Mouse (Mus musculus) forebrain, postnatal 0 days (tissue): ENCODE measurements around the gene Myl7. TPM values are rescaled to one million over a fixed set of nuclear protein-coding genes. Genes with fewer than 3 reads are reported as not detected.

Experiments
- ATAC-seq: fragments of 200-750 bp; cut with Nextera tagmentation; 2 replicates; pipeline ENCODE4 v1.8.0; 2017; ENCODE audit warnings: mild to moderate bottlenecking, moderate library complexity
- DNase-seq: peaks from one replicate; pipeline ENCODE4 v3.0.0-alpha.2; 2015
- H3K27ac ChIP-seq: fragments of 300-500 bp; sonication (generic); 2 replicates; pipeline ENCODE4 v1.5.1; 2014; ENCODE audit warnings: low read depth, mild to moderate bottlenecking, antibody characterized with exemption, low read length, moderate library complexity, mixed read lengths
- H3K27me3 ChIP-seq: fragments of 300-500 bp; sonication (generic); 2 replicates; pipeline ENCODE4 v1.6.1; 2014; ENCODE audit warnings: mild to moderate bottlenecking, low read length, mixed read lengths; ENCODE audit not compliant: insufficient read depth
- H3K36me3 ChIP-seq: fragments of 300-500 bp; sonication (generic); 2 replicates; pipeline ENCODE4 v1.6.1; 2014; ENCODE audit warnings: mild to moderate bottlenecking, moderate library complexity; ENCODE audit not compliant: insufficient read depth
- H3K4me1 ChIP-seq: fragments of 300-500 bp; sonication (generic); 2 replicates; pipeline ENCODE4 v1.6.1; 2014; ENCODE audit warnings: antibody characterized with exemption; ENCODE audit not compliant: insufficient read depth
- H3K4me2 ChIP-seq: fragments of 300-500 bp; sonication (generic); 2 replicates; pipeline ENCODE4 v1.6.1; 2014; ENCODE audit warnings: low read depth, mild to moderate bottlenecking, moderate library complexity
- H3K4me3 ChIP-seq: fragments of 300-500 bp; sonication (generic); 2 replicates; pipeline ENCODE4 v1.5.1; 2014; ENCODE audit warnings: low read depth, low read length, mixed read lengths
- H3K9ac ChIP-seq: fragments of 300-500 bp; sonication (generic); 2 replicates; pipeline ENCODE4 v1.6.1; 2014; ENCODE audit warnings: mild to moderate bottlenecking
- H3K9me3 ChIP-seq: fragments of 300-500 bp; sonication (generic); 2 replicates; pipeline ENCODE4 v1.6.1; 2016; ENCODE audit warnings: low read length
- CTCF ChIP-seq: sonication (generic); IDR thresholded peaks from 2 replicates; pipeline ENCODE4 v1.5.1; 2016; ENCODE audit warnings: antibody characterized with exemption, control low read depth, low read depth
- WGBS: fragments of 180-500 bp; shearing (Covaris S2); extraction: QIAGEN DNeasy Blood & Tissue Kit; methylation state at CpG from one replicate; pipeline ENCODE4 v1.1.7; 2014; 5-methylcytosine and 5-hydroxymethylcytosine counted together
- polyA plus RNA-seq: library from polyadenylated mRNA; unstranded; fragments of >200 nt; fragmentation: Nextera tagmentation; extraction: Ambion mirVana; gene quantifications from 2 replicates; pipeline ENCODE4 v1.2.1, GENCODE M21; 2015
- total RNA-seq: library from RNA; depleted of rRNA; stranded (reverse); fragments of >200 nt; gene quantifications from 2 replicates; pipeline ENCODE4 v1.2.3, GENCODE M21; 2014

The Myl7 gene
- total and polyA plus RNA-seq, 2 experiments from 2014 or later: not detected

GRCm38 (mm10) chr11:5859883-5860550 lies 38.6 kb downstream of the Myl7 start:
- WGBS: 87% methylated on average over 13 of the region's 13 CpGs
- TF ChIP-seq CTCF: no peak
- ATAC-seq: no peak

GRCm38 (mm10) chr11:5858723-5859122 lies 39.9 kb downstream of the Myl7 start:
- no peak overlapping the region for H3K9ac ChIP-seq
- no peak overlapping the region for H3K4me2 ChIP-seq
- WGBS: 81% methylated on average over 1 of the region's 1 CpGs
- H3K27ac ChIP-seq: no peak overlapping the region
- H3K4me3 ChIP-seq: no peak overlapping the region
- ATAC-seq: no peak
- no peak for DNase-seq
- peak; percentile 20 for TF ChIP-seq CTCF
- no peaks in the 10 kb centered on the region for H3K36me3 ChIP-seq
- H3K27me3 ChIP-seq: peaks cover 12% of the 10 kb centered on the region
- no peaks in the 10 kb centered on the region for H3K9me3 ChIP-seq
- H3K4me1 ChIP-seq: no peaks in the 10 kb centered on the region

More at GRCm38 (mm10) chr11:5859883-5860550, 38.6 kb downstream of the Myl7 start:
- Histone ChIP-seq H3K27ac (no peak overlapping the region), H3K4me3 (no peak overlapping the region), H3K4me1 (no peaks in the 10 kb centered on the region), H3K4me2 (no peak overlapping the region), H3K27me3 (peaks cover 12% of the 10 kb centered on the region), H3K9ac (no peak overlapping the region), H3K36me3 (no peaks in the 10 kb centered on the region), H3K9me3 (no peaks in the 10 kb centered on the region)
- DNase-seq: no peak

GRCm38 (mm10) chr11:5856479-5857130 lies 42.0 kb downstream of the Myl7 start:
- Histone ChIP-seq H3K4me2 (no peak overlapping the region), H3K9ac (no peak overlapping the region), H3K27me3 (peaks cover 6% of the 10 kb centered on the region), H3K36me3 (no peaks in the 10 kb centered on the region), H3K9me3 (no peaks in the 10 kb centered on the region), H3K27ac (no peak overlapping the region), H3K4me1 (no peaks in the 10 kb centered on the region), H3K4me3 (no peak overlapping the region)
- no peak for TF ChIP-seq CTCF
- DNase-seq: no peak
- 79% methylated on average over 8 of the region's 8 CpGs for WGBS
- ATAC-seq: no peak

- no peak overlapping the region for H3K4me3 ChIP-seq
- H3K9me3 ChIP-seq: no peaks in the 10 kb centered on the region
- H3K4me2 ChIP-seq: no peak overlapping the region
- H3K27ac ChIP-seq: no peak overlapping the region
- H3K9ac ChIP-seq: no peak overlapping the region
- DNase-seq (no peak), ATAC-seq (peak; percentile 62)
- H3K36me3 ChIP-seq: no peaks in the 10 kb centered on the region
- no peak for TF ChIP-seq CTCF
- no peaks in the 10 kb centered on the region for H3K4me1 ChIP-seq
- peaks cover 3% of the 10 kb centered on the region for H3K27me3 ChIP-seq
- 44% methylated on average over 7 of the region's 7 CpGs for WGBS
Measured at GRCm38 (mm10) chr11:5855902-5856301, 42.7 kb downstream of the Myl7 start.

GRCm38 (mm10) chr11:5855481-5855880 lies 43.1 kb downstream of the Myl7 start:
- no peak for DNase-seq
- Histone ChIP-seq H3K9me3 (no peaks in the 10 kb centered on the region), H3K27me3 (no peaks in the 10 kb centered on the region), H3K36me3 (no peaks in the 10 kb centered on the region), H3K4me1 (no peaks in the 10 kb centered on the region), H3K4me2 (no peak overlapping the region), H3K9ac (no peak overlapping the region), H3K4me3 (no peak overlapping the region), H3K27ac (no peak overlapping the region)
- TF ChIP-seq CTCF: no peak
- no peak for ATAC-seq

- peaks cover 8% of the 10 kb centered on the region; the same call in 1 of the 2 replicates for H3K4me1 ChIP-seq
- no peak for TF ChIP-seq CTCF
- ATAC-seq (no peak), DNase-seq (no peak)
- no peak overlapping the region for H3K27ac ChIP-seq
- H3K4me3 ChIP-seq: no peak overlapping the region
- H3K9me3 ChIP-seq: no peaks in the 10 kb centered on the region
- H3K36me3 ChIP-seq: no peaks in the 10 kb centered on the region
- no peak overlapping the region for H3K9ac ChIP-seq
- H3K27me3 ChIP-seq: no peaks in the 10 kb centered on the region
- no peak overlapping the region for H3K4me2 ChIP-seq
- 91% methylated on average over 1 of the region's 1 CpGs for WGBS
Measured at GRCm38 (mm10) chr11:5852314-5852713, 46.3 kb downstream of the Myl7 start.

GRCm38 (mm10) chr11:5851021-5851736 lies 47.4 kb downstream of the Myl7 start:
- no peak for ATAC-seq
- H3K4me3 ChIP-seq: no peak overlapping the region
- no peak overlapping the region for H3K9ac ChIP-seq
- DNase-seq: no peak
- 54% methylated on average over 4 of the region's 4 CpGs for WGBS
- H3K27ac ChIP-seq: no peak overlapping the region
- TF ChIP-seq CTCF: no peak
- peaks cover 8% of the 10 kb centered on the region; the same call in 1 of the 2 replicates for H3K4me1 ChIP-seq
- no peaks in the 10 kb centered on the region for H3K36me3 ChIP-seq
- no peaks in the 10 kb centered on the region for H3K9me3 ChIP-seq
- H3K4me2 ChIP-seq: no peak overlapping the region
- H3K27me3 ChIP-seq: no peaks in the 10 kb centered on the region
